Mouse (Mus musculus) fat pad, adult 2 months (tissue): ENCODE data around the gene Zmiz1.

Experiments
- DNase-seq: peaks from one replicate; pipeline ENCODE4 v3.0.0-alpha.2; 2011; ENCODE audit warnings: low read depth, low spot score; ENCODE audit errors: extremely low read depth

Gene Zmiz1

GRCm38 (mm10) chr14:25609355-25609754 lies 150.4 kb downstream of the Zmiz1 start:
- DNase-seq: no peak

DNA sequence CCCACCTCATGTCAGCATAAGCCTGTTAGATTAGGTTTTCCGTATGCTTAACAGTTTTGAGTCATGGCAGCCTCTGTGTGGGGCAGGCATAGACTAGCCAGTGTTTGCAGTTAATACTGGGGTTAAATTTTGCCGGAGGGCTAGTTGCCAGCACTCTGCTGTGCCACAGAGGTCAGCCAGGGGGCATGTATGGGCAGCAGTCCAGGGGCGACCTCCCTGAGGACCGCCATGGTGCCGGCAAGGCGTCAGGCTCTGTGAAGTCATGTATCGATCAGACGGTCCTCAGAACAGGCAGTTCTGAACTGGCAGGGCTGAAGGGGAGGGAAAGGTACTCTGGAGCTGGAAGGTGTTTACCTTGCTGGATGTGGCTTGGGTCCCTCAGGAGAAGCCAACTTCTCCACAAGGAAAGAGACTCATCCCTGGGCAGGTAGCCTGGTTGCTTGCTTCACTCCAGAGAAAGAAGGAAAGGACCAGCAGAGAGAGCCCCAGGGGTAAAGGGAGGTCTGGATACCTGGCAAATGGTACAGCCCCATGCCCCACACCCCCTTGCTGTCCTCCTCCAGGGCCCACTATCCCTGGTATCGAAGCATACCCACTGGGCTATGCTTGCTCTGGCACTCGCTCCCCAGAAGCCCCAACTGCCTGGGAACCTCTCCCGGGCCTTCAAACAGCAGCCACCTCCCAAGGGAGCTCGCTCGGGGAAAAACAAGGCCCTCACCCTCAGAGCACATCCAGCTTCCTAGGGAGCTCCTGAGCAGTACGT lies 151.6 kb downstream of the Zmiz1 start:
- DNase-seq: no peak

GRCm38 (mm10) chr14:25611159-25611697 lies 152.2 kb downstream of the Zmiz1 start:
- no peak for DNase-seq

- DNase-seq: no peak
Measured at GRCm38 (mm10) chr14:25611815-25612698, 153.1 kb downstream of the Zmiz1 start.

DNA sequence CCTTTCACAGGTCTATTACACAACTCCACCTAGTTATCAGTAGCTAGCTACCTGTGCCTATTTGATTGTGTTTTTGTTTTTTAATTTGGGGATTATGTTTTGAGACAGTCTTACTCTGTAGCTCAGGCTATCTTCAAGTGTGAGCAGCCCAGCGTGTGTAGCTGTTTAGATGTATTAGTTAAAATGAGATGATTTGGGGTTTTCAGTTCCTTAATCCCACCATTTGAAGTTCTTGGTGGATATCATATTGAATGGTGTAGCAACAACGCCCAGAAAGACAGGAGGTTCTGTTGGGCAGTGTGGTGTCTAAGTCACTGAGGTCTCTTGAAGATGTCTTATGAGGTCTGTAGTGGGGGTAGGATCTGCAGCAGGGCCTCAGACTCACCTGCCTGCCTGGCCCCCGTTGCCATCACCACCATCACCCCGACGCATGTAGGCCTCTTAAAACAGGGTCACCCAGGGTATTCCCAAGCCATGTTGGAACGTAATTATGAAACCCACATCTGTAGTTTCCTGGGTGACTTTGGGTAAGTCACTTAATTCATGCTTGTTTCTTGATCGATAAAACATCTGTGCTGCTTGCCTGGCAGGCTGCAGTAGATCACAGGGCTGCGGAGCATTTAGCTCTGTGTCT lies 155.1 kb downstream of the Zmiz1 start:
- DNase-seq: no peak

GRCm38 (mm10) chr14:25614684-25615083 lies 155.7 kb downstream of the Zmiz1 start:
- no peak for DNase-seq

GRCm38 (mm10) chr14:25615602-25616001 lies 156.6 kb downstream of the Zmiz1 start:
- DNase-seq: no peak

DNA sequence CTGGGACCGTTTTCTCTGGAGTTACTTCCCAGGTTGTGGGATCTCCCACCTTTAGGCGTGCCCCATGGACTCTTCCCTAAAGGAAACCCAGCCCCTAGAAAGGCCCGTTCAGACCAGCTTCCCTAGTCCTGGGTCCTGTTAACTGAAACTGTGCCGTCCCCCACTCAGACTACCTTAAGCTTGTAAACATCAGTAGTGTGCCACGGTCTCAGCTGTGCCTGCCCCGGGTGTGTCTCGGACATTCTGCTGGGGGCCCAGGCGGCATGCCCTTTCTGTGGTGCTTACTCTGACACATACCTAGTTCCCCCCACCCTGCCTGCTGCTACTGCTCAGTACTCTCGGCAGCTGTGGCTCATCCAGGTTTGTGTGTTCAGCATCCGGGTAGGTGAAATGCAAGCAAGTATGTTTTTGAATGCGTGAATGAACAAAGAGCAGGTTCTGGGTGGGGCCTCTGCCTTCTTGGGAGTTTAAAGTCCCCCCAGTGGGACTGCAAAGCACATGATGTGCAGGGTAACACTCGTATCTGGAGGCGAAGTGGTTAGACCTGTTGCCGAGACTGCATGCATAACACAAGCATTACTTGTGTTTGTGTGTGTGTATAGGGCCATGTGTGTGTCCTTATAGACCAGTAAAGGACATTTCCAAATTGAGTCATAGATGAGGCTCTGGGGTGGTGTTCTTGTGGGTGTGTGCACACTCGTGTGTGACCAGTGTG lies 157.2 kb downstream of the Zmiz1 start:
- DNase-seq: no peak

DNA sequence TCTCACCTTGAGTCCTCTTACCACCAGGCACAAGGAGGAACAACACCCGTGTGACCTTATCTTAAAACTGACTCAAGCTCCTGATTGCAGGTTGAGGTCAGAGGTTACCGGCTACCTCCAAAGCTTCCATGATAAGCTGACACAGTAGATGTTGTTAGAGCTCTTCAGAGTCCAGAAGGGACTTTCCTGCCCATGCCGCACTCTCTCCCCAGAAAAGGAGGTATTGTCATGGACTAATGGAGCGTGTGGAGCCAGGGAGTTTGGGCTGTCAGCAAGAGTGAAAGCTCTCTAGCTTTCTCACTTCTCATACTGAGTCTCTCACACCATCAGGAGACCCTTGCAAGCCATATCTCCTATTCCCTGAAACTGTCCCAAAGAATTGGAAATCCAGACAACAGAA lies 158.3 kb downstream of the Zmiz1 start:
- DNase-seq: no peak

GRCm38 (mm10) chr14:25619066-25619762 lies 160.2 kb downstream of the Zmiz1 start:
- DNase-seq: no peak

DNA sequence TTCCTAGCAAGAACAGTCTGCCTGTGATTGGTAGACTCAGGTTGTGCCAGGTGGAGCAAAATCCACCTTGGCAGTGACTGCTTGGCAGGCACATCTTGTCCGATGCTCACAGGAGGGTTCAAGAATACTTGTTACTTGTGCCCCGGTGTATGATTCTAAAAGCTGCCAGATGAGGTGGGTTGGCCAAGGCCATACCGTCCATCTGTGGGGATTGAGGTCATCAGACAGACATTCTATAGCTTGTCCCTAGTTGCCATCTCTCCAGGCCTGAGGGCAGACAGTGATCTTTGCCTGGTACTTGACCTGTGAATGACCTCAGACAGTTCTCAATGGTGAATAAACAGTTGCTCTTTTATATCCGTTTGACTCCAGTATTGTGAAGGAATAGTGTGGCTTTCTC lies 161.8 kb downstream of the Zmiz1 start:
- DNase-seq: no peak

GRCm38 (mm10) chr14:25623698-25624097 lies 164.7 kb downstream of the Zmiz1 start:
- no peak for DNase-seq

- DNase-seq: no peak
Measured at GRCm38 (mm10) chr14:25624659-25625058, 165.7 kb downstream of the Zmiz1 start.

GRCm38 (mm10) chr14:25627599-25628255 lies 168.7 kb downstream of the Zmiz1 start:
- peak; percentile 87 for DNase-seq

DNA sequence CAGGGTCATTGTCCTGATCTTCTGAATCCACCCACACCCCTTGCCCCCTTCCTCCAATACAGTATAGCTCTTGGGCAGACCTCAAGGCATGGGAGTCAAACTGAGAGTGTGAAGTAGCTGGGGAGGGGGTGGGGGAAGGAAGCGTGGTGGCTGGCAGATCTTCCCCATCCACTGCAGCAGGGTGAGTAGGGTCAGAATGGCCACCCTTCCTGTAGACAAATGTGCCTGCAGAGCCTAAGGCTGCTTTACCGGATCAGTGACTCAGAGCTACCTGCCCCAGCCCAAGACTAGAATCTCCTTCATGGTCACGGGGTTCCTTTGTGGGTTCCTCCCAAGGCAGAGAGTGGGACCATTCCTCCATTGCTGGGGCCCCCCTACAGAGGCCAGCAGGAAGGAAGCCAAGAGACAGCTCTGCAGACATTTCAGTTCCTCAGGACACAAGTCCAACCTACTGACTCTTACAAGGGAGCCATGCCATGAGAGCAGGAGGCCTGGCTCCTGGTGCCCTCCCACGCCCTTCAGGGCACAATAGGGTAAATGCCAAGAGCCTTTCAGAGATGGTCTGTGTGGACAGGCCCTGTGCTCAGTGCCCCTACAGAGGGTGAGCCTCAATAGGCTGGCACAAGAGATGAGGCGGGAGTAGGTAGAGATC lies 169.6 kb downstream of the Zmiz1 start:
- DNase-seq: no peak

- DNase-seq: no peak
Measured at GRCm38 (mm10) chr14:25629866-25630606, 171.1 kb downstream of the Zmiz1 start.

GRCm38 (mm10) chr14:25630647-25631409 lies 171.8 kb downstream of the Zmiz1 start:
- DNase-seq: no peak

DNA sequence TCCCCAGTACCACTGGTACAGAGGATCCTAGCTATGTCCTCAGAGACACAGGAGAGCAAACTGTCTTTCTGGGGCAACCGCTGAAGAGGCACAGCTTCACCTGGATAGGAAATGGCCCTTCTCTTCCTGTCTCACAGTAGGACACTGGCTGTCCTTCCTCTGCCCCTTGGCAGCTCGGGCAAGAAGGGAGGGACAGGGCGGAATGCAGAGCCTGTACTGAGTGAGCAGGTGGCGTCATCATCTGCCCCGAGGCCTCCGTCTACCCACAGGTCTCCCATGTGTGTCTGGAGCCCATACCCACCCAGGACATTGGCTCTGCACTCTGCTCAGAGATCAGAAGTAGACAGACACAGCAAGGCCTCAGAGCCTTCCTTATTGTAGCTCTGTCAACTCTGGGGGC lies 172.5 kb downstream of the Zmiz1 start:
- no peak for DNase-seq
